Mouse (Mus musculus): ENCODE data around the gene Tex45. TPM values are rescaled to one million over a fixed set of nuclear protein-coding genes. Genes with fewer than 3 reads are reported as not detected.

Tex45 gene
- polyA plus RNA-seq, 1 experiment from 2014 or later: 0.23 TPM

Other genes with a start within 250 kb of the Tex45 start
- gene Insr, start 191.2 kb upstream of the Tex45 start, polyA plus RNA-seq (2014; fragmentation: Nextera tagmentation; extraction: Ambion mirVana): 31.5 and 31.7 TPM in 2 replicates
- not detected in 2 replicates for gene A430078G23Rik, start 117.4 kb upstream of the Tex45 start, polyA plus RNA-seq (2014; fragmentation: Nextera tagmentation; extraction: Ambion mirVana)
- gene Arhgef18, start 77.9 kb upstream of the Tex45 start, polyA plus RNA-seq (2014; fragmentation: Nextera tagmentation; extraction: Ambion mirVana): 9.7 and 10.1 TPM in 2 replicates
- gene Pex11g, start 3.2 kb upstream of the Tex45 start, polyA plus RNA-seq (2014; fragmentation: Nextera tagmentation; extraction: Ambion mirVana): 1.8 and 2.8 TPM in 2 replicates
- 30.2 and 31.3 TPM in 2 replicates for gene Zfp358, start 22.3 kb downstream of the Tex45 start, polyA plus RNA-seq (2014; fragmentation: Nextera tagmentation; extraction: Ambion mirVana)
- gene Mcoln1, start 29.6 kb downstream of the Tex45 start, polyA plus RNA-seq (2014; fragmentation: Nextera tagmentation; extraction: Ambion mirVana): 44.6 and 47.5 TPM in 2 replicates
- 15.6 and 15.8 TPM in 2 replicates for gene Pnpla6, start 44.5 kb downstream of the Tex45 start, polyA plus RNA-seq (2014; fragmentation: Nextera tagmentation; extraction: Ambion mirVana)
- 6.3 and 8.1 TPM in 2 replicates for gene C330021F23Rik, start 97.1 kb downstream of the Tex45 start, polyA plus RNA-seq (2014; fragmentation: Nextera tagmentation; extraction: Ambion mirVana)
- 11.3 and 11.9 TPM in 2 replicates for gene Camsap3, start 116.4 kb downstream of the Tex45 start, polyA plus RNA-seq (2014; fragmentation: Nextera tagmentation; extraction: Ambion mirVana)
- gene Xab2, start 150.5 kb downstream of the Tex45 start, polyA plus RNA-seq (2014; fragmentation: Nextera tagmentation; extraction: Ambion mirVana): 58.6 and 63.8 TPM in 2 replicates
- gene Pet100, start 150.7 kb downstream of the Tex45 start, polyA plus RNA-seq (2014; fragmentation: Nextera tagmentation; extraction: Ambion mirVana): 96.9 and 113 TPM in 2 replicates
- gene Pcp2, start 154.7 kb downstream of the Tex45 start, polyA plus RNA-seq (2014; fragmentation: Nextera tagmentation; extraction: Ambion mirVana): 0.23 TPM in 1 of 2 replicates, not detected in the other
- gene Stxbp2, start 160.1 kb downstream of the Tex45 start, polyA plus RNA-seq (2014; fragmentation: Nextera tagmentation; extraction: Ambion mirVana): 16.7 and 18.1 TPM in 2 replicates
- gene Retn, start 184.9 kb downstream of the Tex45 start, polyA plus RNA-seq (2014; fragmentation: Nextera tagmentation; extraction: Ambion mirVana): 0.15 TPM in 1 of 2 replicates, not detected in the other
- 0.20 and 0.28 TPM in 2 replicates for gene Mcemp1, start 194.9 kb downstream of the Tex45 start, polyA plus RNA-seq (2014; fragmentation: Nextera tagmentation; extraction: Ambion mirVana)
- 5.4 and 6.8 TPM in 2 replicates for gene Fcor, start 201.5 kb downstream of the Tex45 start, polyA plus RNA-seq (2014; fragmentation: Nextera tagmentation; extraction: Ambion mirVana)
- gene Trappc5, start 205.4 kb downstream of the Tex45 start, polyA plus RNA-seq (2014; fragmentation: Nextera tagmentation; extraction: Ambion mirVana): 41.0 and 43.3 TPM in 2 replicates
- 0.11 and 0.27 TPM in 2 replicates for gene Fcer2a, start 223.3 kb downstream of the Tex45 start, polyA plus RNA-seq (2014; fragmentation: Nextera tagmentation; extraction: Ambion mirVana)
- not detected in 2 replicates for gene Clec4g, start 249.8 kb downstream of the Tex45 start, polyA plus RNA-seq (2014; fragmentation: Nextera tagmentation; extraction: Ambion mirVana)